ENCODE assay signal across 16 mouse cellular contexts in the genomic region with DNA sequence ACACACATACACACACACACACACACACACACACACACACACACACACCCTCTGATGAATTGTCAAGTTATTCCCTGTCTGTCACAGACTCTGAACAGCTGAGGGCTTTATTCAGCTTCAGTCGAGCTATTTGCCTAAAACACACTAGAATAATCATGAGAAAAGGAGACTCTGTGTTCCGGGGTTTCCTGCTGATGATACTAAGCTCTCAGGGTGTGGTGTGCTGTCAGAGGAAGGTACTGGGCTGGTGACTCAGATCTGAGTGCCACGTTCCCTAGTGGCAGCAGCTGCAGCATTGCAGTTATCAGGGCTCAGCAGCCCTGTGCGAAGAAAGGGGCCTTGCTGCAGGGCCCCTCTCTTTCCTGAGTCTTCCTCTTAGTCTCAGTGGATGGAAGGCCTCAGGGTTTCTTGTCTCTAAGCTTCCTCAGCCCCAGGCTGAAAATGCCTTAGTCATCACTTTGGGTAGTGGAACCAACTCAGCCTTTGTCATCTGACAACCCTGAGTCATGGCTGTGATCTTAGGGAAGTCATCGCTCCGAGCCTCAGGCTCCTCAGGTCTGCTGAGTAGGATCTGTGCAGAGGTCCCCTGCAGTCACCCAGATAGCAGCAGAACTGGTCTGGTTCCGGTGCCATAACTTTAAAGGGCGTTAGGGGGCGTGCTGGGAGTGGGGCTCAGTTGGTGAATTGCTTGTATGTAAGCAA.
DNase-seq lines count a peak whose midpoint lies in the region; ATAC-seq and TF ChIP-seq lines count a peak whose summit lies in the region.
"Had no signal": no experiment of that assay in that cellular context is flagged by ENCODE, and none has a peak within 500 bp of the region (broad histone marks: within the 10 kb centered on the region; RNA-seq: fewer than 3 reads in every experiment).

No protein-coding gene starts in this region.

- H3K9ac ChIP-seq in forebrain, embryonic 11.5 days (ENCODE audit: low read length), result no peak overlapping the region
- H3K9ac ChIP-seq in forebrain, embryonic 12.5 days, result no peak overlapping the region
- no peak overlapping the region for H3K9ac ChIP-seq in forebrain, embryonic 14.5 days (ENCODE audit: low read length)
- H3K9ac ChIP-seq: embryonic facial prominence, embryonic 15.5 days; lung, embryonic 15.5 days had no signal

- no peaks in the 10 kb centered on the region for H3K27me3 ChIP-seq in forebrain, embryonic 11.5 days (ENCODE audit: control insufficient read depth, insufficient read depth, low read length)
- no peaks in the 10 kb centered on the region for H3K27me3 ChIP-seq in forebrain, embryonic 12.5 days
- no peaks in the 10 kb centered on the region for H3K27me3 ChIP-seq in forebrain, embryonic 14.5 days (replicated peaks; ENCODE audit: control insufficient read depth, insufficient read depth, low read length)
- H3K27me3 ChIP-seq: embryonic facial prominence, embryonic 15.5 days; limb, embryonic 12.5 days; lung, embryonic 15.5 days; megakaryocyte, embryonic 14.5 days had no signal

- ATAC-seq in forebrain, embryonic 11.5 days (replicated peaks; ENCODE audit: low FRiP score), result no peak
- ATAC-seq in forebrain, embryonic 12.5 days (ENCODE audit: low FRiP score), result no peak
- ATAC-seq in forebrain, embryonic 14.5 days, result no peak

- no peaks in the 10 kb centered on the region for H3K4me1 ChIP-seq in forebrain, embryonic 11.5 days (replicated peaks; ENCODE audit: control insufficient read depth, insufficient read depth, low read length)
- H3K4me1 ChIP-seq in forebrain, embryonic 12.5 days, result peaks cover 14% of the 10 kb centered on the region; the same call in 1 of the 2 replicates
- H3K4me1 ChIP-seq in forebrain, embryonic 14.5 days (ENCODE audit: control insufficient read depth, insufficient read depth, low read length), result peaks cover 6% of the 10 kb centered on the region
- H3K4me1 ChIP-seq: embryonic facial prominence, embryonic 15.5 days; limb, embryonic 12.5 days; megakaryocyte, embryonic 14.5 days had no signal

- H3K4me2 ChIP-seq in forebrain, embryonic 11.5 days (ENCODE audit: low read depth, low read length, severe bottlenecking), result no peak overlapping the region
- no peak overlapping the region for H3K4me2 ChIP-seq in forebrain, embryonic 12.5 days
- no peak overlapping the region for H3K4me2 ChIP-seq in forebrain, embryonic 14.5 days (ENCODE audit: low read length)
- H3K4me2 ChIP-seq: embryonic facial prominence, embryonic 15.5 days; limb, embryonic 12.5 days; lung, embryonic 15.5 days had no signal

- H3K4me3 ChIP-seq in forebrain, embryonic 11.5 days (ENCODE audit: low read depth, low read length), result no peak overlapping the region
- H3K4me3 ChIP-seq in forebrain, embryonic 12.5 days (replicated peaks), result no peak overlapping the region
- no peak overlapping the region for H3K4me3 ChIP-seq in layer of hippocampus, adult 2 months
- no peak overlapping the region for H3K4me3 ChIP-seq in forebrain, embryonic 14.5 days (ENCODE audit: low read depth, low read length)
- H3K4me3 ChIP-seq in left cerebral cortex, adult 2 months, result no peak overlapping the region
- H3K4me3 ChIP-seq: embryonic facial prominence, embryonic 15.5 days; heart, adult 2 months; limb, embryonic 12.5 days; lung, embryonic 15.5 days; megakaryocyte, embryonic 14.5 days; myocyte had no signal

- H3K36me3 ChIP-seq in forebrain, embryonic 11.5 days (ENCODE audit: control insufficient read depth, insufficient read depth, low read length), result no peaks in the 10 kb centered on the region
- H3K36me3 ChIP-seq in forebrain, embryonic 12.5 days (replicated peaks), result no peaks in the 10 kb centered on the region
- H3K36me3 ChIP-seq in forebrain, embryonic 14.5 days (ENCODE audit: control insufficient read depth, insufficient read depth, low read length), result no peaks in the 10 kb centered on the region
- H3K36me3 ChIP-seq: embryonic facial prominence, embryonic 15.5 days; limb, embryonic 12.5 days; lung, embryonic 15.5 days had no signal

- intact Hi-C loops in left cerebral cortex, adult 2 months (cut with DNase I), result no loop called here

- H3K27ac ChIP-seq in forebrain, embryonic 11.5 days (ENCODE audit: low read depth, low read length), result no peak overlapping the region
- no peak overlapping the region for H3K27ac ChIP-seq in forebrain, embryonic 12.5 days
- peak overlapping the region; percentile 73; the same call in 1 of the 2 replicates for H3K27ac ChIP-seq in layer of hippocampus, adult 2 months
- H3K27ac ChIP-seq in forebrain, embryonic 14.5 days (ENCODE audit: low read depth, low read length), result 0 out of 2 replicates have a peak overlapping the region, but pooled peaks have one; percentile 5
- no peak overlapping the region for H3K27ac ChIP-seq in left cerebral cortex, adult 2 months
- H3K27ac ChIP-seq: embryonic facial prominence, embryonic 15.5 days; heart, adult 2 months; limb, embryonic 12.5 days; lung, embryonic 15.5 days had no signal

- TF ChIP-seq CTCF in layer of hippocampus, adult 2 months (conservative IDR thresholded peaks at IDR 0.05), result peak; percentile 20; the same call in 1 of the 2 replicates
- TF ChIP-seq CTCF in left cerebral cortex, adult 2 months (IDR thresholded peaks at IDR 0.05), result no peak

- peak; percentile 47 for DNase-seq in forebrain, embryonic 11.5 days (ENCODE audit: low spot score)
- DNase-seq in layer of hippocampus, adult 2 months (ENCODE audit: low spot score in 2 of 2), result peak in 1 of 2 experiments; percentile 26
- no peak for DNase-seq in layer of hippocampus, adult 9-10 months (ENCODE audit: low spot score)
- DNase-seq in 3134 (ENCODE audit: extremely low read depth, insufficient read length, low spot score), result peak; percentile 9
- DNase-seq in forebrain, embryonic 14.5 days (ENCODE audit: low spot score), result no peak
- DNase-seq in ovary, postnatal 36 days (ENCODE audit: low spot score), result no peak
- DNase-seq in left cerebral cortex, adult 2 months (ENCODE audit: extremely low spot score in 1 of 2, low spot score in 2 of 2), result no peak
- DNase-seq: heart, postnatal 14 days; kidney, adult 2 months had no signal

- 62% methylated on average over 9 of the region's 9 CpGs for WGBS in forebrain, embryonic 11.5 days
- 60% methylated on average over 9 of the region's 9 CpGs for WGBS in forebrain, embryonic 12.5 days
- 61% methylated on average over 9 of the region's 9 CpGs for WGBS in forebrain, embryonic 14.5 days

- no peaks in the 10 kb centered on the region for H3K9me3 ChIP-seq in forebrain, embryonic 11.5 days (ENCODE audit: control insufficient read depth, low read length)
- 0 out of 2 replicates have a peak, but pooled peaks cover 2% of the 10 kb centered on the region for H3K9me3 ChIP-seq in forebrain, embryonic 12.5 days
- no peaks in the 10 kb centered on the region for H3K9me3 ChIP-seq in forebrain, embryonic 14.5 days (replicated peaks; ENCODE audit: control insufficient read depth, low read length)
- H3K9me3 ChIP-seq: embryonic facial prominence, embryonic 15.5 days; lung, embryonic 15.5 days had no signal

Comparison
In these comparisons a context has a peak if more than half of its experiments do, and no peak if none do; other contexts are left out.
1. DNase-seq: peak in forebrain, embryonic 11.5 days (single experiment) and 3134 (single experiment); none in layer of hippocampus, adult 9-10 months (single experiment), forebrain, embryonic 14.5 days (single experiment), ovary, postnatal 36 days (single experiment) and left cerebral cortex, adult 2 months (0 of 2).
2. H3K27ac ChIP-seq: peak in layer of hippocampus, adult 2 months (single experiment) and forebrain, embryonic 14.5 days (single experiment); none in forebrain, embryonic 11.5 days (single experiment), forebrain, embryonic 12.5 days (single experiment) and left cerebral cortex, adult 2 months (single experiment).